In the genomic region with DNA sequence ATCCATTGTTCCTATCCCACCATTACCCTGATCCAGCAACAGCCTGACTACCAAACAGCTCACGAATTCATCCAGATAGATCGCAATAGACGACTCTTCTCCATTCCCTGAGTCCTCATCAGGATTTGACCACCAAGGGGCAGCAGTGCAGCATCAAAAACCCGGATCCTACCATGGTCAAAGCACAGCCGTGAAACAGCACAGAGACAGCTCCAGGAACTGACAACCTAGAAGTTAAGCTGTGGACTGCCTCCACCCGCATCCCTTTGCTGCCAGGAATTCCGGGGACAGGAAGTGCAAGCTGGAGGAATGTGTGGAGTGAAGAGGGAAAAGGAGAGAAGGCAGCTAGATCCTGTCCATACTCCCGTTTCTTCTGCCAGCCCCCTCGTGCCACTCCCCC, we compare ENCODE assay signal across 8 mouse cellular contexts. TPM values are rescaled to one million over a fixed set of nuclear protein-coding genes. Genes with fewer than 3 reads are reported as not detected.
DNase-seq lines count a peak whose midpoint lies in the region; ATAC-seq and TF ChIP-seq lines count a peak whose summit lies in the region.

No protein-coding gene starts in this region.

- no peak overlapping the region for H3K4me3 ChIP-seq in ES-Bruce4 (ENCODE audit: low read depth, low read length)
- no peak overlapping the region for H3K4me3 ChIP-seq in lung, embryonic 14.5 days (ENCODE audit: low read depth, low read length)

- no peak overlapping the region for H3K9ac ChIP-seq in ES-Bruce4 (ENCODE audit: low read depth, poor library complexity, severe bottlenecking)
- no peak overlapping the region for H3K9ac ChIP-seq in lung, embryonic 14.5 days

- H3K9me3 ChIP-seq in ES-Bruce4 (replicated peaks; ENCODE audit: control insufficient read depth, insufficient read depth, low read length, poor library complexity, severe bottlenecking): no peaks in the 10 kb centered on the region
- no peaks in the 10 kb centered on the region for H3K9me3 ChIP-seq in lung, embryonic 14.5 days (ENCODE audit: low read depth, low read length)

- no peak overlapping the region for H3K27ac ChIP-seq in ES-Bruce4 (ENCODE audit: insufficient read depth, low read length)
- H3K27ac ChIP-seq in lung, embryonic 14.5 days (ENCODE audit: low read depth): peak overlapping the region; percentile 44; the same call in 1 of the 2 replicates

- peak; percentile 80 for ATAC-seq in lung, embryonic 14.5 days (ENCODE audit: insufficient read depth)

- no peak for TF ChIP-seq EP300 in ES-Bruce4 (IDR thresholded peaks at IDR 0.05; ENCODE audit: insufficient read depth, low read depth, low read length)

- no peak overlapping the region for H3K4me2 ChIP-seq in lung, embryonic 14.5 days

- H3K27me3 ChIP-seq in ES-Bruce4 (ENCODE audit: control insufficient read depth, insufficient read depth, low read length, poor library complexity, severe bottlenecking): no peaks in the 10 kb centered on the region
- no peaks in the 10 kb centered on the region for H3K27me3 ChIP-seq in lung, embryonic 14.5 days (ENCODE audit: insufficient read depth, low read length)

- no peak for TF ChIP-seq POLR2A in ES-Bruce4 (IDR thresholded peaks at IDR 0.05; ENCODE audit: insufficient read depth, low read length)

- H3K36me3 ChIP-seq in ES-Bruce4 (ENCODE audit: control insufficient read depth, insufficient read depth, low read length, poor library complexity, severe bottlenecking): no peaks in the 10 kb centered on the region
- no peaks in the 10 kb centered on the region for H3K36me3 ChIP-seq in lung, embryonic 14.5 days (ENCODE audit: insufficient read depth)

- peaks cover 3% of the 10 kb centered on the region for H3K4me1 ChIP-seq in ES-Bruce4 (ENCODE audit: control insufficient read depth, insufficient read depth, low read length)
- H3K4me1 ChIP-seq in lung, embryonic 14.5 days (ENCODE audit: insufficient read depth): peaks cover 17% of the 10 kb centered on the region; the same call in 1 of the 2 replicates

- DNase-seq in adrenal gland, postnatal 4 days (ENCODE audit: low spot score in 2 of 2): peak; percentile 31 to 57
- peak; percentile 63 for DNase-seq in fibroblast of lung, adult 2 months (ENCODE audit: low read depth)
- DNase-seq in heart, postnatal 10 days: peak; percentile 91
- peak; percentile 85 to 86 for DNase-seq in kidney, postnatal 25 days
- peak; percentile 96 for DNase-seq in lung, embryonic 14.5 days
- DNase-seq in ovary, adult 18-20 months (ENCODE audit: low spot score): peak; percentile 53
- peak; percentile 47 for DNase-seq in urinary bladder, adult 2 months (ENCODE audit: low spot score)

- intact Hi-C loops in heart, postnatal 10 days (cut with DNase I): loop anchor here (1.0 to 5.0 kb wide), 6 partner anchors 45 to 314 kb away; a partner anchor contains a TSS

- 5% methylated on average over 9 of the region's 9 CpGs for WGBS in lung, embryonic 14.5 days

- peak; percentile 58 for TF ChIP-seq CTCF in ES-Bruce4 (IDR thresholded peaks at IDR 0.05; ENCODE audit: low read depth, low read length)
- peak; percentile 86 for TF ChIP-seq CTCF in lung, embryonic 14.5 days (IDR thresholded peaks at IDR 0.05; ENCODE audit: low read depth)

RNA-seq across cellular contexts. Expression of a gene that starts 13.6 kb away (rescaled TPM):
- 0.46 TPM in 1 of 2 replicates, not detected in the other for polyA plus RNA-seq in ES-Bruce4 (2011; ENCODE audit: insufficient read depth, insufficient read length, low read depth, missing spikeins)
- total RNA-seq in adrenal gland, postnatal 4 days (2021): 1 to 10 TPM; 6.5 to 7.1 TPM
- 1 to 10 TPM; 3.7 to 3.9 TPM for total RNA-seq in heart, postnatal 10 days (2021)
- polyA plus RNA-seq in lung, embryonic 14.5 days (2014; fragmentation: Nextera tagmentation; extraction: Ambion mirVana): 9.4 and 10.9 TPM in 2 replicates
- 11.6 and 12.8 TPM in 2 replicates for polyA plus RNA-seq in urinary bladder, adult 2 months (2012; rRNA removed)

RNA-seq across cellular contexts. Expression of a gene that starts 24.6 kb away (rescaled TPM):
- 0.96 and 1.4 TPM in 2 replicates for polyA plus RNA-seq in ES-Bruce4 (2011; ENCODE audit: insufficient read depth, insufficient read length, low read depth, missing spikeins)
- 1 to 10 TPM; 2.7 to 2.8 TPM for total RNA-seq in adrenal gland, postnatal 4 days (2021)
- total RNA-seq in heart, postnatal 10 days (2021): 10 to 100 TPM; 13.5 to 15.8 TPM
- polyA plus RNA-seq in lung, embryonic 14.5 days (2014; fragmentation: Nextera tagmentation; extraction: Ambion mirVana): 3.4 and 3.5 TPM in 2 replicates
- polyA plus RNA-seq in urinary bladder, adult 2 months (2012; rRNA removed): 8.6 and 8.7 TPM in 2 replicates

RNA-seq across cellular contexts. Expression of a gene that starts 56.2 kb away (rescaled TPM):
- 21.0 and 25.5 TPM in 2 replicates for polyA plus RNA-seq in ES-Bruce4 (2011; ENCODE audit: insufficient read depth, insufficient read length, low read depth, missing spikeins)
- total RNA-seq in adrenal gland, postnatal 4 days (2021): 10 to 100 TPM; 73.3 to 79.3 TPM
- 10 to 100 TPM; 32.9 to 41.2 TPM for total RNA-seq in heart, postnatal 10 days (2021)
- 18.5 and 22.5 TPM in 2 replicates for polyA plus RNA-seq in lung, embryonic 14.5 days (2014; fragmentation: Nextera tagmentation; extraction: Ambion mirVana)
- 17.1 and 30.1 TPM in 2 replicates for polyA plus RNA-seq in urinary bladder, adult 2 months (2012; rRNA removed)

Comparison
In these comparisons a context has a peak if more than half of its experiments do, and no peak if none do; other contexts are left out.
1. DNase-seq: peak in every context shown above with its lines; median percentile 96 in lung, embryonic 14.5 days; 91 in heart, postnatal 10 days; 86 in kidney, postnatal 25 days; 63 in fibroblast of lung, adult 2 months; 53 in ovary, adult 18-20 months; 47 in urinary bladder, adult 2 months; 44 in adrenal gland, postnatal 4 days.